Mouse (Mus musculus) gastrocnemius, adult 2 months (tissue): ENCODE data around the gene AW011738. TPM values are rescaled to one million over a fixed set of nuclear protein-coding genes. Genes with fewer than 3 reads are reported as not detected.

ENCODE experiments used
- DNase-seq: peaks from one replicate; pipeline ENCODE4 v3.0.0; 2022
- H3K27ac ChIP-seq: fragments of 200-600 bp; 2 replicates; pipeline ENCODE4 v1.8.1; 2022; ENCODE audit warnings: mild to moderate bottlenecking
- H3K4me3 ChIP-seq: fragments of 200-600 bp; 2 replicates; pipeline ENCODE4 v1.8.1; 2022; ENCODE audit warnings: mild to moderate bottlenecking, moderate library complexity
- CTCF ChIP-seq: fragments of 200-600 bp; IDR thresholded peaks from 2 replicates; pipeline ENCODE4 v1.8.1; 2022; ENCODE audit warnings: antibody characterized with exemption, mild to moderate bottlenecking, moderate library complexity
- intact Hi-C: fragments of 180-260 bp; cut with DNase I; formaldehyde crosslinking; loops from one replicate; pipeline ENCODE4 v1.15.1; 2025
- long read RNA-seq, 2 experiments: library from polyadenylated mRNA; stranded (forward); transcript quantifications; one replicate each; pipeline ENCODE4 v2.0.0; 2021
- total RNA-seq, 2 experiments: library from RNA; stranded (reverse); gene quantifications; 2 replicates each; pipeline ENCODE4 v1.2.3; 2021

Gene AW011738
- total RNA-seq = 1 to 10 TPM; 4.2 to 4.4 TPM
- long read RNA-seq, experiment 1, partial matches to known transcripts = 0 of 5 reads
- long read RNA-seq, experiment 1, other reads (novel, unspliced or antisense) = 2 of 5 reads
- long read RNA-seq, experiment 2, transcript AW011738-201 (1 exons, 1,848 nt) = major isoform, 9 of 10 reads
- long read RNA-seq, experiment 2, partial matches to known transcripts = 0 of 10 reads
- long read RNA-seq, experiment 2, other reads (novel, unspliced or antisense) = 1 of 10 reads

- TF ChIP-seq CTCF = no peak
- intact Hi-C loops = loop anchor here (2.0 kb wide), 1 partner anchor 32 kb away; the partner anchor contains the start of gene Plekhn1
- DNase-seq = peak; percentile 89
- peak within 1 kb of the TSS; percentile 87 for H3K4me3 ChIP-seq
- peak within 1 kb of the TSS; percentile 93 for H3K27ac ChIP-seq
Observed at GRCm38 (mm10) chr4:156203001-156203412, at the start of gene AW011738. AW011738 (plus strand) TSS chr4:156203304.

GRCm38 (mm10) chr4:156154771-156155170 lies 48.3 kb upstream of the AW011738 start:
- no peak for DNase-seq
- intact Hi-C loops = no loop called here
- no peak for TF ChIP-seq CTCF
- Histone ChIP-seq H3K4me3 (no peak overlapping the region), H3K27ac (no peak overlapping the region)

GRCm38 (mm10) chr4:156166477-156166876 lies 36.6 kb upstream of the AW011738 start:
- intact Hi-C loops = no loop called here
- H3K27ac ChIP-seq = no peak overlapping the region
- H3K4me3 ChIP-seq = no peak overlapping the region
- no peak for DNase-seq
- TF ChIP-seq CTCF = no peak

GRCm38 (mm10) chr4:156168611-156169010 lies 34.5 kb upstream of the AW011738 start:
- no peak overlapping the region for H3K4me3 ChIP-seq
- H3K27ac ChIP-seq = no peak overlapping the region
- no peak for TF ChIP-seq CTCF
- DNase-seq = no peak
- intact Hi-C loops = no loop called here

GRCm38 (mm10) chr4:156169129-156169528 lies 34.0 kb upstream of the AW011738 start:
- intact Hi-C loops = no loop called here

GRCm38 (mm10) chr4:156171828-156172227 lies 31.3 kb upstream of the AW011738 start:
- peak; percentile 42 for DNase-seq
- H3K27ac ChIP-seq = peak overlapping the region; percentile 72
- TF ChIP-seq CTCF = no peak
- H3K4me3 ChIP-seq = no peak overlapping the region
- intact Hi-C loops = no loop called here

More at GRCm38 (mm10) chr4:156169129-156169528, 34.0 kb upstream of the AW011738 start:
- Histone ChIP-seq H3K27ac (no peak overlapping the region), H3K4me3 (no peak overlapping the region)
- DNase-seq = no peak
- TF ChIP-seq CTCF = no peak

- no peak for DNase-seq
- no peak overlapping the region for H3K4me3 ChIP-seq
- intact Hi-C loops = no loop called here
- H3K27ac ChIP-seq = no peak overlapping the region
- no peak for TF ChIP-seq CTCF
Observed at GRCm38 (mm10) chr4:156177630-156178029, 25.5 kb upstream of the AW011738 start.

- intact Hi-C loops = no loop called here
- Histone ChIP-seq H3K4me3 (no peak overlapping the region), H3K27ac (no peak overlapping the region)
- no peak for TF ChIP-seq CTCF
- no peak for DNase-seq
Observed at GRCm38 (mm10) chr4:156183747-156184146, 19.4 kb upstream of the AW011738 start.

- DNase-seq = no peak
- TF ChIP-seq CTCF = no peak
- H3K4me3 ChIP-seq = peak overlapping the region; percentile 51
- intact Hi-C loops = no loop called here
- peak overlapping the region; percentile 35 for H3K27ac ChIP-seq
Observed at GRCm38 (mm10) chr4:156184291-156184954, 18.7 kb upstream of the AW011738 start.

GRCm38 (mm10) chr4:156185456-156185949 lies 17.6 kb upstream of the AW011738 start:
- no peak for DNase-seq
- Histone ChIP-seq H3K4me3 (peak overlapping the region; percentile 51), H3K27ac (peak overlapping the region; percentile 35; the same call in 1 of the 2 replicates)
- intact Hi-C loops = no loop called here
- TF ChIP-seq CTCF = no peak

- Histone ChIP-seq H3K4me3 (peak overlapping the region; percentile 51), H3K27ac (peak overlapping the region; percentile 35; the same call in 1 of the 2 replicates)
- DNase-seq = no peak
- no peak for TF ChIP-seq CTCF
- intact Hi-C loops = no loop called here
Observed at GRCm38 (mm10) chr4:156185950-156186850, 16.9 kb upstream of the AW011738 start.

GRCm38 (mm10) chr4:156188162-156188810 lies 14.8 kb upstream of the AW011738 start:
- Histone ChIP-seq H3K27ac (no peak overlapping the region), H3K4me3 (no peak overlapping the region)
- TF ChIP-seq CTCF = no peak
- DNase-seq = no peak
- intact Hi-C loops = no loop called here
